Mouse (Mus musculus): ENCODE data around the gene Serpinf2.

- TF ChIP-seq CTCF (IDR thresholded peaks at IDR 0.05; ENCODE audit: low read depth, low read length) (no peak), POLR2A (IDR thresholded peaks at IDR 0.05; ENCODE audit: insufficient read depth, low read length) (no peak), EP300 (IDR thresholded peaks at IDR 0.05; ENCODE audit: insufficient read depth, low read depth, low read length) (no peak)
Measured at GRCm38 (mm10) chr11:75456440-75456871, 17.1 kb upstream of the Serpinf2 start.
